Mouse (Mus musculus) activated CD4-positive, CD25-positive, alpha-beta regulatory T cell, adult 4 months (primary cell): Measurements from ENCODE around the gene Slc39a1. TPM values are rescaled to one million over a fixed set of nuclear protein-coding genes. Genes with fewer than 3 reads are reported as not detected.

ENCODE experiments used
- polyA plus RNA-seq, 2 experiments: library from polyadenylated mRNA; unstranded; fragments of 100-300 nt; shearing (Covaris generic); gene quantifications; one replicate each; pipeline ENCODE4 v1.2.1; 2017

The Slc39a1 gene
- polyA plus RNA-seq, 2 experiments from 2014 or later, result 48.5 to 65.9 TPM

Other genes with a start within 250 kb of the Slc39a1 start
- 10 to 100 TPM; 51.0 to 72.3 TPM for gene Hax1, start 249.4 kb upstream of the Slc39a1 start, polyA plus RNA-seq
- 100 to 1,000 TPM; 295 to 347 TPM for gene 4933434E20Rik, start 196.5 kb upstream of the Slc39a1 start, polyA plus RNA-seq
- gene Ubap2l, start 195.5 kb upstream of the Slc39a1 start, polyA plus RNA-seq, result 100 to 1,000 TPM; 189 to 209 TPM
- gene Tpm3, start 175.5 kb upstream of the Slc39a1 start, polyA plus RNA-seq, result 100 to 1,000 TPM; 850 to 880 TPM
- under 1 TPM; 0.15 to 0.37 TPM for gene Nup210l, start 144.0 kb upstream of the Slc39a1 start, polyA plus RNA-seq
- gene Rps27, start 34.5 kb upstream of the Slc39a1 start, polyA plus RNA-seq, result 1,000 to 10,000 TPM; 7,353 to 7,820 TPM
- gene Rab13, start 34.5 kb upstream of the Slc39a1 start, polyA plus RNA-seq, result under 1 TPM in 1 of 2 experiments, not detected in 1; 0.62 TPM
- 10 to 100 TPM; 74.8 to 85.6 TPM for gene Jtb, start 16.6 kb upstream of the Slc39a1 start, polyA plus RNA-seq
- not detected for gene Creb3l4, start 4.7 kb upstream of the Slc39a1 start, polyA plus RNA-seq
- gene Crtc2, start 6.0 kb downstream of the Slc39a1 start, polyA plus RNA-seq, result 10 to 100 TPM; 33.2 to 42.9 TPM
- gene Dennd4b, start 17.0 kb downstream of the Slc39a1 start, polyA plus RNA-seq, result 10 to 100 TPM; 15.8 to 25.5 TPM
- 10 to 100 TPM; 20.3 to 21.3 TPM for gene Gatad2b, start 45.0 kb downstream of the Slc39a1 start, polyA plus RNA-seq
- under 1 TPM in 1 of 2 experiments, not detected in 1; 0.21 TPM for gene Slc27a3, start 141.8 kb downstream of the Slc39a1 start, polyA plus RNA-seq
- gene Ints3, start 185.4 kb downstream of the Slc39a1 start, polyA plus RNA-seq, result 10 to 100 TPM; 13.8 to 17.2 TPM
- not detected for gene Npr1, start 217.7 kb downstream of the Slc39a1 start, polyA plus RNA-seq
- 100 to 1,000 TPM in 1 of 2 experiments, 10 to 100 TPM in 1; 99.7 to 101 TPM for gene Ilf2, start 228.0 kb downstream of the Slc39a1 start, polyA plus RNA-seq
- gene Snapin, start 242.9 kb downstream of the Slc39a1 start, polyA plus RNA-seq, result 10 to 100 TPM; 48.3 to 56.3 TPM